Mouse (Mus musculus) left cerebral cortex, adult 2 months (tissue): ENCODE results near the gene Olfr486. TPM values are rescaled to one million over a fixed set of nuclear protein-coding genes. Genes with fewer than 3 reads are reported as not detected.
"Not testable (repeated sequence)": the region's sequence is repeated elsewhere in the genome, so short reads cannot be mapped to it uniquely, and the experiment has no call there.

Source experiments
- DNase-seq, 2 experiments: peaks; one replicate each; pipeline ENCODE4 v3.0.0; 2021 to 2022; ENCODE audit warnings: low spot score in 2 of 2, mixed read lengths in 1 of 2; ENCODE audit errors: extremely low spot score in 1 of 2
- H3K27ac ChIP-seq: fragments of 200-600 bp; 2 replicates; pipeline ENCODE4 v1.8.1; 2022
- H3K4me3 ChIP-seq: fragments of 200-600 bp; 2 replicates; pipeline ENCODE4 v1.8.1; 2022
- CTCF ChIP-seq: fragments of 200-600 bp; IDR thresholded peaks from 2 replicates; pipeline ENCODE4 v1.8.1; 2022; ENCODE audit warnings: antibody characterized with exemption, mild to moderate bottlenecking, moderate library complexity
- intact Hi-C: fragments of 180-260 bp; cut with DNase I; formaldehyde crosslinking; loops from one replicate; pipeline ENCODE4 v1.15.1; 2025
- long read RNA-seq, 2 experiments: library from polyadenylated mRNA; stranded (forward); transcript quantifications; one replicate each; pipeline ENCODE4 v2.0.0; 2021; ENCODE audit warnings: borderline mapping rate in 2 of 2
- total RNA-seq, 2 experiments: library from RNA; stranded (reverse); gene quantifications; 2 replicates each; pipeline ENCODE4 v1.2.3; 2021

The Olfr486 gene
- not detected for total RNA-seq
- long read RNA-seq, experiment 1 = 0 reads
- long read RNA-seq, experiment 2 = 0 reads

DNA sequence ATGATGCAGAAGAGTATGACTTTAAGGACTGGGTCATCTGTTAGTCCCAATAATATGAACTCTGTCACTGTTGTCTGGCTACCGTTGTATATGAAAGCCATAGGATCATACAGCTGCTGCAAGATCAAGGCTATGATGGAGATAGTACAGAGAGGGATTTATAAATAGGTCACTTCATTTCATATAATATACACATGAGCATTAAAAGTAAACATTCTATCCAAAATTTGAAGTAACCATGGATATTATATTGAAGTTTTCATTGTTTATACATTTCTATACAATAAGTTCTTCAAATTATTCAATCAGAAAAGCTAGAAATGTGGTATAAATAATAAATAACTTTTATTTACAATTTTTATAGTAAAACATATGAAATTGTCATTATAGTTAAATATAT is at the start of gene Olfr486:
Gene Olfr486, minus strand, starts transcription at position 101 of the 400 bp plus-strand sequence.
- intact Hi-C loops, DNase-seq, H3K27ac ChIP-seq, H3K4me3 ChIP-seq: not testable (repeated sequence)

DNA sequence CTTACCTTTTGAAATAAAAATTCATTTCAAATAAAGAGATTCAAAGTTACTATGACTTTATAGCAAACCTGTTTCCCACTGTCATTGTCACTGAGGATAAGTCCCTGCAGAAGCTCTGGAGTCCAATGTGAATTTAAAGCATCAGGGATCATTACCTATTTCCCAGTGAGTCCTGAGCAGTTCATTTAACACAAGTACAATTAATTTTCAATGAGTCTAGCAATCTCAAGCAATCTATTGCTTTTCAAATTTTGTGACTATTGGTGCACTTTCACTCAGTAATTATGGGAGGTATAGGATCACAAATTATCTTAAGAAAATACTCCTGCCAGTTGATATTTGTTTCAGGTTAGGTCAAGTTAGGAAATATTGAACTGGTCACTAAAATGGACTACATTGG is 42.0 kb upstream of the Olfr486 start, which contains the start of gene Olfr487:
Gene Olfr487, minus strand, starts transcription at position 101 of the 400 bp plus-strand sequence.
- H3K4me3 ChIP-seq, H3K27ac ChIP-seq, DNase-seq, intact Hi-C loops: not testable (repeated sequence)

DNA sequence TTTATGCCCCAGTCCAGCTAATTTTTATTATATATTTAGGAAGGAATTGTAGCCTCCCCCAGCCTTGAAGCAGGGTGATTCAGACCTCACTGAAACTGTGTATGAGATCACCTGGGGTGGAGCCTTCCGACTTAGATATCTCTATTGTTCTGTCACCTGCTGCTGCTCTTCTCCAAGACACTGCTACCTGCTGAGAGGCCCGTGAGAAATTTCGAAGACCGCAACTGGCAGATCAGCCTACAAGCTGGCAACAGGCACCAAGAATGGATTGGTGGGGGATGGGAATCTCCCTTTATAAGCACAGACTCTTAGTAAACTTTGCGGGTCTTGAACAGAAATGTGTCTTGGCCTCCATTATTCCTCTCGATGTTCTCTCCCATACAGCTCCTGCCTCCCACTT is 24.4 kb upstream of the Olfr486 start:
- DNase-seq = no peak
- no peak for TF ChIP-seq CTCF
- intact Hi-C loops = no loop called here
- Histone ChIP-seq H3K27ac (no peak overlapping the region), H3K4me3 (no peak overlapping the region)

DNA sequence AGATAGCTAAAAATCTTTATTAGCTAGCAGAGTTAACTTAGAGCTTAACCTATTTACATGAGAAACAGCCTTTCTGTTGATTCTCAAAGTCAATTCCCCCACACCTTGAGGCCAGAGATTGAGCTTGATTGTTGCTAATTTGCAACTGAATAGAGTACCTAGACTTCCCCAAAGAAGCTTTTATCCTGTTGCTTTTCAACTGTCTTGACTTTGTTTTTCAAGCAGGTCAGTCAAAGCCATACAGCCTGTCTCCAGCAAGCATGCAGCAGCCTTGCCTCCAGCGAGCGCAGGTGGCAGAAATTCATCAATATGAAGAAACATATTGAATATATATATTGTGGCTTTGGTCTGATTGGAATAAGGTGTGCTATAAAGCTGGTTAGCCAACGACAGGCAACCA is 23.8 kb upstream of the Olfr486 start:
- H3K4me3 ChIP-seq, intact Hi-C loops, H3K27ac ChIP-seq, DNase-seq: not testable (repeated sequence)

DNA sequence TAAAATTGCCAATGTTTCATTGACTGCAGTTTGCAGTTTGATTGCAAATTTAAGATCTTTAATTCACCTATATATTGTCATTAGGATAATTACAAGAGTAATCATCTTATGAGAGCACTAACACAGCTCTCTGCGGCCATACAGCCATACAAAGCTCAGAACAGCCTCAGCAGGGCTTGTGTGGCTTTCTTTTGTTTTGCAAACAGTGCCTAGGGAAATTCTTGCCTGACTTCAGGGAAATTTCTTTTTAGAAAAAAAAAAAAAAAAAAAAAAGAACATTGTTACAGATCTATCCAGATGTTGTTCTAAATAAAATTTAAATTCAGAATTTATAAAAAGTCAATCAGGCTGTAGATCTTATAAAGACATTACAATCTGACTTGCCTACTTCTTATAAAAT is 20.2 kb upstream of the Olfr486 start:
- DNase-seq, intact Hi-C loops, H3K27ac ChIP-seq: not testable (repeated sequence)

DNA sequence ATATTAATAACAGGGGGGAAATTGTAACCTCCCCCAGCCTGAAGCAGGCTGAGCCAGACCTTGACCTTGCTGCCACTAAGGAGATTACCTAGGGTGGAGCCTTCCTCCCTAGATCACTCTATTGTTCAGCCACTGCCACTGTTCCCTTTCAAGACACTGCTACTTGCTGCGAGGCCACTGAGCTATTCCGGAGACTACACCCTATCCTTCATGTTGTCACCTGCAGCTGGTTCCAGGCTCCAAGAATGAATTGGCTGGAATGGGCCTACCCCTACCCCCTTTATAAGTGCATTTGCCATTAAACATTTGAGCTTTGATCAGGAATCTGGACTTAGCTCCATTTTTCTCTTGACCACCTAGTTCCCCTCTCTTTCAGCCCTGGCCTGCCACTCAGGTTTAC is 18.7 kb upstream of the Olfr486 start:
- H3K4me3 ChIP-seq, intact Hi-C loops, DNase-seq, H3K27ac ChIP-seq: not testable (repeated sequence)

More for the DNA sequence above, 20.2 kb upstream of the Olfr486 start:
- H3K4me3 ChIP-seq = not testable (repeated sequence)

DNA sequence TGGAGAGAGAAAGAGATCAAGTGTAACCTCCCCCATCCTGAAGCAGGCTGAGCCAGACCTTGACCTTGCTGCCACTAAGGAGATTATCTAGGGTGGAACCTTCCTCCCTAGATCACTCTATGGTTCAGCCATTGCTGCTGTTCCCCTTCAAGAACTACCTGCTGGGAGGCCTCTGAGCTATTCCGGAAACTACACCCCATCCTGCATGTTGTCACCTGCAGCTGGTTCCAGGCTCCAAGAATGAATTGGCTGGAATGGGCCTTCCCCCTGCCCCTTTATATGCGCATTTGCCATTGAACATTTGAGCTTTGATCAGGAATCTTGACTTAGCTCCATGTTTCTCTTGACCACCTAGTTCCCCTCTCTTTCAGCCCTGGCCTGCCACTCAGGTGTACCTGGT is 12.7 kb upstream of the Olfr486 start:
- intact Hi-C loops, H3K4me3 ChIP-seq, H3K27ac ChIP-seq, DNase-seq: not testable (repeated sequence)

DNA sequence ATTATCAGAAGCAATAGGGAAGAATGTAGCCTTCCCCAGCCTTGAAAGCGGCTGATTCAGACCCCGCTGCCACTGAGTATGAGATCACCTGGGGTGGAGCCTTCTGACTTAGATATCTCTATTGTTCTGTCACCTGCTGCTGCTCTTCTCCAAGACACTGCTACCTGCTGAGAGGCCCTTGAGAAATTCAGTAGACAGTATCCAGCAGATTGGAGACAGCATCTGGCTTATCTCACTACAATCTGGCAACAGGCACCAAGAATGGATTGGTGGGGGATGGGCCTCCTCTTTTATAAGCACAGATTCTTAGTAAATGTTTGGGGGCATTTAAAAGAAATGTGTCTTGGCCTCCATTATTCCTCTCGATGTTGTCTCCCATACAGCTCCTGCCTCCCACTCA is 11.9 kb upstream of the Olfr486 start:
- H3K4me3 ChIP-seq, H3K27ac ChIP-seq, DNase-seq, intact Hi-C loops: not testable (repeated sequence)

DNA sequence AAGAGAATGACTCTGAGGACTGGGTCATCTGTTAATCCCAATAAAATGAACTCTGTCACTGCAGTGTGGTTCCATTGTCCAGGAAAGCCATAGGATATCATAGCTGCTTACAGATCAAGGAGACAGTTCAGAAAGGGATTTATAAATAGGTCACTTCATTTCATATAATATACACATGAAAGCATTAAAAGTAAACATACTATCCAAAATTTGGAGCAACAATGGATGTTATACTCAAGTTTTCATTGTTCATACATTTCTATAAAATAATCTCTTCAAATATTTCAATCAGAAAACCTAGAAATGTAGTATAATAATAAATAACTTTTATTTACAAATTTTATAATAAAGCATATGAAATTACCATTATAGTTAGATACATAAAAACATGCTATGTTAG is 12.8 kb downstream of the Olfr486 start, which contains the start of gene Olfr485:
Gene Olfr485, minus strand, starts transcription at position 101 of the 400 bp plus-strand sequence.
- DNase-seq = no peak
- no peak within 1 kb of the TSS for H3K4me3 ChIP-seq
- intact Hi-C loops = no loop called here
- no peak within 1 kb of the TSS for H3K27ac ChIP-seq
- TF ChIP-seq CTCF = no peak

DNA sequence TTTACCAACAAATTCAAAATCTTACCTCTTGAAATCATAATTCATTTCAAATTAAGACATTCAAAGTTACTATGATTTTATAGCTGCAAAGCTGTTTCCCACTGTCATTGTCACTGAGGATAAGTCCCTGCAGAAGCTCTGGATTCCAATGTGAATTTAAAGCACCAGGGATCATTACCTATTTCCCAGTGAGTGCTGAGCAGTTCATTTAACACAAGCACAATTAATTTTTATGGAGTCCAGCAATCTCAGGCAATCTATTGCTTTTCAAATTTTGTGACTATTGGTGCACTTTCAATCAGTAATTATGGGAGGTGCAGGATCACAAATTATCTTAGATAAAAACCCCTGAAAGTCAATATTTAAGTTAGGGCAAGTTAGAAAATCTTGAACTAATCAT is 45.2 kb downstream of the Olfr486 start, which contains the start of gene Olfr484:
Gene Olfr484, minus strand, starts transcription at position 101 of the 400 bp plus-strand sequence.
- Histone ChIP-seq H3K27ac (no peak within 1 kb of the TSS), H3K4me3 (no peak within 1 kb of the TSS)
- TF ChIP-seq CTCF = no peak
- no peak for DNase-seq
- intact Hi-C loops = no loop called here

Other genes starting within 250 kb of the Olfr486 start
- gene Olfr473, start 242.3 kb downstream of the Olfr486 start, total RNA-seq = not detected
- not detected for gene Olfr474, start 218.1 kb downstream of the Olfr486 start, total RNA-seq
- not detected for gene Olfr476, start 207.9 kb downstream of the Olfr486 start, total RNA-seq
- gene Olfr477, start 186.0 kb downstream of the Olfr486 start, total RNA-seq = not detected
- gene Olfr478, start 138.8 kb downstream of the Olfr486 start, total RNA-seq = not detected
- not detected for gene Olfr479, start 122.0 kb downstream of the Olfr486 start, total RNA-seq
- gene Olfr480, start 105.4 kb downstream of the Olfr486 start, total RNA-seq = not detected
- not detected for gene Olfr481, start 92.9 kb downstream of the Olfr486 start, total RNA-seq
- 1 to 10 TPM; 2.1 to 2.2 TPM for gene Olfr482, start 75.2 kb downstream of the Olfr486 start, total RNA-seq
- not detected for gene Olfr483, start 71.9 kb downstream of the Olfr486 start, total RNA-seq
- not detected for gene Olfr484, start 45.3 kb downstream of the Olfr486 start, total RNA-seq
- not detected for gene Olfr485, start 12.9 kb downstream of the Olfr486 start, total RNA-seq
- not detected for gene Olfr487, start 41.9 kb upstream of the Olfr486 start, total RNA-seq
- gene Olfr488, start 85.6 kb upstream of the Olfr486 start, total RNA-seq = not detected
- gene Olfr490, start 116.2 kb upstream of the Olfr486 start, total RNA-seq = not detected
- gene Olfr491, start 140.7 kb upstream of the Olfr486 start, total RNA-seq = not detected
- not detected for gene Olfr492, start 150.9 kb upstream of the Olfr486 start, total RNA-seq
- gene Olfr493, start 174.2 kb upstream of the Olfr486 start, total RNA-seq = not detected
- gene Olfr494, start 192.6 kb upstream of the Olfr486 start, total RNA-seq = not detected
- gene Olfr495, start 220.4 kb upstream of the Olfr486 start, total RNA-seq = not detected
- not detected for gene Olfr497, start 247.7 kb upstream of the Olfr486 start, total RNA-seq